Mouse (Mus musculus) macrophage (primary cell): ENCODE measurements around the gene Gm10840. TPM values are rescaled to one million over a fixed set of nuclear protein-coding genes. Genes with fewer than 3 reads are reported as not detected.
A peak's percentile ranks its signal among the peaks of the same experiment; 100 is the strongest.

ENCODE experiments used
- H3K27ac ChIP-seq: fragments of 350-480 bp; formaldehyde crosslinking; 2 replicates; pipeline ENCODE4 v1.9.0; 2021
- H3K36me3 ChIP-seq: fragments of 350-480 bp; formaldehyde crosslinking; 2 replicates; pipeline ENCODE4 v1.9.0; 2021; ENCODE audit errors: inconsistent target
- H3K4me3 ChIP-seq: fragments of 350-480 bp; formaldehyde crosslinking; 2 replicates; pipeline ENCODE4 v1.9.0; 2021; ENCODE audit errors: inconsistent target
- H3K79me2 ChIP-seq: fragments of 350-480 bp; formaldehyde crosslinking; 2 replicates; pipeline ENCODE4 v1.9.0; 2021; ENCODE audit errors: inconsistent target
- whole genome bisulfite sequencing: methylation state at CpG from one replicate; pipeline ENCODE4 v1.1.7; 2026; ENCODE audit warnings: inconsistent platforms; ENCODE audit not compliant: missing documents; 5-methylcytosine and 5-hydroxymethylcytosine counted together
- polyA plus RNA-seq: library from polyadenylated mRNA; stranded (reverse); fragments of 250-400 nt; gene quantifications from 3 replicates; pipeline ENCODE4 v1.2.4, GENCODE M21; 2018; ENCODE audit warnings: inconsistent platforms

Gm10840 gene
- polyA plus RNA-seq, 1 experiment from 2014 or later, result not detected

DNA sequence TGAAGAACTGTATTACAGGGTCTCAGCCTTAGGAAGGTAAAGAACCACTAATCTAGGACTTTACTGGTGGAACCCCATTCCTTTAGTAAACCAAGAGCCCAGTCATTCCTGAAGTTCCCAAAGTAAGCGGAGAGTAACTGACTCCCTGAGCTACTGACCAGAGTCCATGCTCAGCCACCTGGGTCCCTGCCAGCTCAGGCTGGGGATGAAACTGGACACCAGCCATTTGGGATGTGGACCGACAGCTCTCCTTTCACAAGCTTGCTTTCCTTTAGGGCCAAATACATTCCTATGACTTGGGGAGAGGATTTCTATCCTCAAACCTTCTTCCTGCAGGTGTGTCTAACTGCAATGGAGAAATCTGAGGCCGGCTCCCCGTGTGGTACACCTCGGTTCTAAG is 13.7 kb downstream of the Gm10840 start:
- Histone ChIP-seq H3K27ac (no peak overlapping the region), H3K4me3 (no peak overlapping the region), H3K36me3 (no peaks in the 10 kb centered on the region; the same call in 1 of the 2 replicates), H3K79me2 (no peaks in the 10 kb centered on the region)
- 97% methylated on average over 5 of the region's 5 CpGs for WGBS

GRCm38 (mm10) chr11:106175081-106175480 is 14.4 kb downstream of the Gm10840 start:
- Histone ChIP-seq H3K4me3 (no peak overlapping the region), H3K79me2 (no peaks in the 10 kb centered on the region), H3K27ac (no peak overlapping the region), H3K36me3 (no peaks in the 10 kb centered on the region; the same call in 1 of the 2 replicates)
- WGBS, result 94% methylated on average over 3 of the region's 3 CpGs

DNA sequence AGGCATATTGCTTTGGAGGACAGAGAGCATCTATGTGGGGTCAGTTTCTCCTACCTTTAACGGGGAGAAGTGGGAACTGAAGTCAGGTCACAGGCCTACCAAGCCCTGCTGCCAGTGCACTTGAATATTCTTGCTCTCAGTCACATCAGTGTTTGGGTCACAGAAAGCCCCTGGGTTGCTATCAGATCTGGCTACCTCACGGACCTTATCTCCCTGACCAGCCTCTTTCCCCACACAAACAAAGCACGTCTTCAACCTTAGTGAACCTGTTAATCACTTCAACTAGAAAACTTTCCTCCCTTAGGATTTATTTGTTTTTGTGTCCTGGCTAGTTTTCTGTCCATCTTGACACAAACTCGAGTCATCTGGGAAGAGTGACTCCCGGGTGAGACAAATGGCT is 15.7 kb downstream of the Gm10840 start:
- WGBS, result 96% methylated on average over 5 of the region's 5 CpGs
- Histone ChIP-seq H3K79me2 (no peaks in the 10 kb centered on the region), H3K27ac (no peak overlapping the region), H3K4me3 (no peak overlapping the region), H3K36me3 (no peaks in the 10 kb centered on the region)

DNA sequence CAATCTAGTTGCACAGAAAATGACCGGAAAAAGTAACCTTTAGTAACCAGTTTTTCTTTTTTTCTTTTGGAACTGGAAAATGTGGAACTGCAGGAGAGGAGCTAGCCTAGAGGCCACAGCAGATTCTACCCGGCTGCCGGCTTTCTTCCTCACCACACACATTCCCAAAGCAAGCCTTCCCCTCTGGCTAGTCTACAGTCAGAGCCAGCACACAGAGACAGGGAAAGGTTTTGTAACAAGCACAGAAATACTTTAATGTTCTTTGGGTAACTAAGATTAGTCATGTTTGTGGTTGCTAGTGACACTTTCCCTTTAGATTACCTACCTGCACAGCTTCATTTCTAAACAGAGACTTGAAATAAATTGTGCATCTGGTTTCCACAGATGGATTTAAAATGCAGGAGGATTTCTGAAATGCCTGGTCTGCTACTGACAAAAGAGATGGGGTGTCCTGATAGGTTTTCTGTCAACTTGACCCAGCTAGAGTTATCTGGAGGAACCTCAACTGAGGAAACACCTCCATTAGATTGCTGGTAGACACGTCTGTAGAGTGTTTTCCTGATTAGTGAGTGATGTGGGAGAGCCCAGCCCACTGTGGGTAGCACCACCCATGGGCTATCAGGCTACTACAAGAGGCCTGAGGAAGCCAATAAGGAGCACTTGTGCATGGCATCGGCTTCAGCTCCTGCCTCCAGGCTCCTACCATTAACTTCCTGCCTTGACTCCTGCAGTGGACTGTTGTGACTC is 17.6 kb downstream of the Gm10840 start:
- WGBS, result 86% methylated on average over 4 of the region's 5 CpGs
- H3K4me3 ChIP-seq, result no peak overlapping the region
- peaks cover 6% of the 10 kb centered on the region; the same call in 1 of the 2 replicates for H3K36me3 ChIP-seq
- H3K79me2 ChIP-seq, result no peaks in the 10 kb centered on the region
- no peak overlapping the region for H3K27ac ChIP-seq

GRCm38 (mm10) chr11:106179711-106180448 is 19.2 kb downstream of the Gm10840 start:
- no peak overlapping the region for H3K27ac ChIP-seq
- 96% methylated on average over 7 of the region's 7 CpGs for WGBS
- H3K4me3 ChIP-seq, result no peak overlapping the region
- peaks cover 6% of the 10 kb centered on the region; the same call in 1 of the 2 replicates for H3K36me3 ChIP-seq
- H3K79me2 ChIP-seq, result no peaks in the 10 kb centered on the region

- Histone ChIP-seq H3K4me3 (no peak overlapping the region), H3K79me2 (no peaks in the 10 kb centered on the region), H3K27ac (no peak overlapping the region), H3K36me3 (peaks cover 6% of the 10 kb centered on the region; the same call in 1 of the 2 replicates)
- WGBS, result 91% methylated on average over 2 of the region's 2 CpGs
Observed at GRCm38 (mm10) chr11:106180449-106180801, 19.8 kb downstream of the Gm10840 start.

DNA sequence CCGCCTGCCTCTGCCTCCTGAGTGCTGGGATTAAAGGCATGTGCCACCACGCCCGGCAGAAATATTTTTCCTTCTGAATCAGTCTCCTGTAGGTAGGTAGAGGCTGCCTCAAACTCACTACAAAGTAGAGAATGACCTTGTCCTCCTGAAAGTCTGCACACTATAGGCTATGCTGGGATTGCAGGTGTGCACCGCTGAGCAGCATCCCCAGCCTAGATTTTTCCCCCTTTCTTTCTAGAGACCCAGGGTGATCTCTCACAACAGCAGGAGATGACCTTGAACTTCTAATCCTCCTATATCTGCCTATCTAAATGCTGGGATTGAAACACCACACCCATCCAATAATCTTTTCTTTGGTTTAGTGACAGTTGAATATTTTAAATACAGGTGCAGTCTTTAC is 26.7 kb downstream of the Gm10840 start:
- 94% methylated on average over 1 of the region's 4 CpGs for WGBS

GRCm38 (mm10) chr11:106191716-106192115 is 31.1 kb downstream of the Gm10840 start:
- Histone ChIP-seq H3K4me3 (no peak overlapping the region), H3K36me3 (peaks cover 2% of the 10 kb centered on the region; the same call in 1 of the 2 replicates), H3K27ac (no peak overlapping the region), H3K79me2 (peaks cover 37% of the 10 kb centered on the region; the same call in 1 of the 2 replicates)
- WGBS, result 81% methylated on average over 3 of the region's 3 CpGs

More for the DNA sequence above, 26.7 kb downstream of the Gm10840 start:
- H3K27ac ChIP-seq, result no peak overlapping the region
- peaks cover 6% of the 10 kb centered on the region; the same call in 1 of the 2 replicates for H3K36me3 ChIP-seq
- H3K79me2 ChIP-seq, result peaks cover 34% of the 10 kb centered on the region; the same call in 1 of the 2 replicates
- H3K4me3 ChIP-seq, result no peak overlapping the region

GRCm38 (mm10) chr11:106192241-106192640 is 31.6 kb downstream of the Gm10840 start:
- Histone ChIP-seq H3K36me3 (peaks cover 8% of the 10 kb centered on the region; the same call in 1 of the 2 replicates), H3K4me3 (peak overlapping the region; percentile 86), H3K27ac (no peak overlapping the region), H3K79me2 (peaks cover 37% of the 10 kb centered on the region; the same call in 1 of the 2 replicates)
- WGBS, result 90% methylated on average over 5 of the region's 5 CpGs

- WGBS, result 7% methylated on average over 19 of the region's 19 CpGs
- H3K79me2 ChIP-seq, result peaks cover 32% of the 10 kb centered on the region; the same call in 1 of the 2 replicates
- H3K36me3 ChIP-seq, result peaks cover 13% of the 10 kb centered on the region; the same call in 1 of the 2 replicates
- peak overlapping the region; percentile 64 for H3K27ac ChIP-seq
- peak overlapping the region; percentile 86 for H3K4me3 ChIP-seq
Observed at GRCm38 (mm10) chr11:106192657-106193370, 32.2 kb downstream of the Gm10840 start.

- peaks cover 13% of the 10 kb centered on the region; the same call in 1 of the 2 replicates for H3K36me3 ChIP-seq
- WGBS, result 2% methylated on average over 42 of the region's 44 CpGs
- peak overlapping the region; percentile 86 for H3K4me3 ChIP-seq
- H3K27ac ChIP-seq, result peak overlapping the region; percentile 79
- H3K79me2 ChIP-seq, result peaks cover 29% of the 10 kb centered on the region; the same call in 1 of the 2 replicates
Observed at GRCm38 (mm10) chr11:106193371-106194154, 32.9 kb downstream of the Gm10840 start.

DNA sequence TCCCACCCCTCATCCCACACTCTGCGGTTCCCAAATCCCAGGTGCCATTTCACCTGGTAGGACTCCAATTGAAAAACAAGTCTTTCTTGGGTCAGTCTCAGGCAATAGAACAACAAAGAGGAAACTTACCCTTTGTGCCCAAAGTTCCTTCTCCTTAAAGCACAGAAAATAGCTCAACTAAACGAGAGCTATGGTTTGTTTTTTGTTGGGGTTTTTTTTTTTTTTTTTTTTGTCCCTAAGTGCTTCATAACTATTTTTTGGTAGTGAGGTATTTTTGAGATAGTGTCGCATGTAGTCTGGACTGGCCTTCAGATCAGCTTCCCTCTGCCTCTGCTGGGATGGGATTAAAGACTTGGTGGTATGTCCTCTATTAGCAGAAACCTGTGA is 33.5 kb downstream of the Gm10840 start:
- Histone ChIP-seq H3K4me3 (peak overlapping the region; percentile 49), H3K27ac (peak overlapping the region; percentile 79), H3K36me3 (peaks cover 13% of the 10 kb centered on the region; the same call in 1 of the 2 replicates), H3K79me2 (peaks cover 25% of the 10 kb centered on the region; the same call in 1 of the 2 replicates)
- WGBS, result 5% methylated on average over 2 of the region's 3 CpGs

- Histone ChIP-seq H3K27ac (no peak overlapping the region), H3K4me3 (no peak overlapping the region), H3K36me3 (peaks cover 13% of the 10 kb centered on the region; the same call in 1 of the 2 replicates), H3K79me2 (peaks cover 25% of the 10 kb centered on the region; the same call in 1 of the 2 replicates)
- WGBS, result 98% methylated on average over 6 of the region's 7 CpGs
Observed at GRCm38 (mm10) chr11:106194891-106195290, 34.2 kb downstream of the Gm10840 start.

DNA sequence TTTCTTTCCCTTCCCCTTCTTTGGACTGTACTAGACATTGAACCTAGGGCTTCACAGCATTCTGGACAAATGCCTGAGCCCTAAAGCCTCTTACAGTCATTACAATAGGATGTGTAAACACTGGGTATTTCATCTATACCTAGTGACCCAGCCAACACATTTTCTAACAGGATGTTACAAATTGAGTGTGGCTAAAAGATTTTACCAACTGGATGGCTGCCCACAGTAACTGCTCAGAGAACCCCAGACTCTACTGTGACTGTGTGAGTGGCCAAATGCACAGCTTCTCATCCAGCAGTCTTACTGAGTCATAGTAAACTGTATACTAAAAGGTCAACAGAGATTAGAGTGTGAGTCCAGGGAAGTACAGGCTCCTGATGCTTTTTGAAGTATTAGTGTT is 34.7 kb downstream of the Gm10840 start:
- H3K27ac ChIP-seq, result no peak overlapping the region
- no peak overlapping the region for H3K4me3 ChIP-seq
- peaks cover 13% of the 10 kb centered on the region; the same call in 1 of the 2 replicates for H3K36me3 ChIP-seq

More for the DNA sequence above, 34.7 kb downstream of the Gm10840 start:
- H3K79me2 ChIP-seq, result peaks cover 21% of the 10 kb centered on the region; the same call in 1 of the 2 replicates
